Mouse (Mus musculus) midbrain, embryonic 12.5 days (tissue): Measurements from ENCODE around the gene Nkx3-2. TPM values are rescaled to one million over a fixed set of nuclear protein-coding genes. Genes with fewer than 3 reads are reported as not detected.

Source experiments
- ATAC-seq: fragments of 200-750 bp; cut with Nextera tagmentation; 2 replicates; pipeline ENCODE4 v1.8.0; 2017; ENCODE audit warnings: low read depth, moderate TSS enrichment, moderate library complexity; ENCODE audit not compliant: low FRiP score
- H3K27ac ChIP-seq: fragments of 300-500 bp; sonication (generic); replicated peaks from 2 replicates; pipeline ENCODE4 v1.5.1; 2016; ENCODE audit warnings: mild to moderate bottlenecking
- H3K27me3 ChIP-seq: fragments of 300-500 bp; sonication (generic); 2 replicates; pipeline ENCODE4 v1.6.1; 2016; ENCODE audit warnings: mild to moderate bottlenecking
- H3K36me3 ChIP-seq: fragments of 300-500 bp; sonication (generic); 2 replicates; pipeline ENCODE4 v1.6.1; 2016
- H3K4me1 ChIP-seq: fragments of 300-500 bp; sonication (generic); 2 replicates; pipeline ENCODE4 v1.6.1; 2016
- H3K4me2 ChIP-seq: fragments of 300-500 bp; sonication (generic); replicated peaks from 2 replicates; pipeline ENCODE4 v1.6.1; 2016; ENCODE audit warnings: mild to moderate bottlenecking, moderate library complexity
- H3K4me3 ChIP-seq: fragments of 300-500 bp; sonication (generic); 2 replicates; pipeline ENCODE4 v1.5.1; 2016; ENCODE audit warnings: mild to moderate bottlenecking
- H3K9ac ChIP-seq: fragments of 300-500 bp; sonication (generic); replicated peaks from 2 replicates; pipeline ENCODE4 v1.6.1; 2016; ENCODE audit warnings: mild to moderate bottlenecking, moderate library complexity
- H3K9me3 ChIP-seq: fragments of 300-500 bp; sonication (generic); 2 replicates; pipeline ENCODE4 v1.6.1; 2016; ENCODE audit warnings: mild to moderate bottlenecking
- WGBS: fragments of 180-500 bp; shearing (Covaris S2); methylation state at CpG from one replicate; pipeline ENCODE4 v1.1.7; 2016; 5-methylcytosine and 5-hydroxymethylcytosine counted together
- polyA plus RNA-seq: library from polyadenylated mRNA; unstranded; fragments of >200 nt; fragmentation: Nextera tagmentation; extraction: Ambion mirVana; gene quantifications from 2 replicates; pipeline ENCODE4 v1.2.1, GENCODE M21; 2016

The Nkx3-2 gene
- polyA plus RNA-seq, result 0.31 TPM in 1 of 2 replicates, not detected in the other

GRCm38 (mm10) chr5:41763731-41764721 is at the start of gene Nkx3-2:
Gene Nkx3-2, minus strand, starts transcription at chr5:41764501.
- H3K9ac ChIP-seq, result no peak within 1 kb of the TSS; the same call in 1 of the 2 replicates
- no peaks in the 10 kb centered on the region for H3K9me3 ChIP-seq
- peak; percentile 66 for ATAC-seq
- peaks cover 40% of the 10 kb centered on the region for H3K4me1 ChIP-seq
- WGBS, result under 1% methylated on average over 75 of the region's 79 CpGs
- H3K27ac ChIP-seq, result no peak within 1 kb of the TSS
- peak within 1 kb of the TSS; percentile 40 for H3K4me3 ChIP-seq
- peaks cover 92% of the 10 kb centered on the region for H3K27me3 ChIP-seq
- no peaks in the 10 kb centered on the region for H3K36me3 ChIP-seq
- peak within 1 kb of the TSS; percentile 64 for H3K4me2 ChIP-seq

GRCm38 (mm10) chr5:41812516-41812915 is 48.2 kb upstream of the Nkx3-2 start:
- Histone ChIP-seq H3K36me3 (peaks cover 61% of the 10 kb centered on the region), H3K4me3 (no peak overlapping the region), H3K4me1 (no peaks in the 10 kb centered on the region), H3K4me2 (no peak overlapping the region), H3K27ac (no peak overlapping the region), H3K9me3 (no peaks in the 10 kb centered on the region), H3K27me3 (no peaks in the 10 kb centered on the region), H3K9ac (no peak overlapping the region)
- no peak for ATAC-seq
- 92% methylated on average over 6 of the region's 6 CpGs for WGBS

GRCm38 (mm10) chr5:41811279-41811678 is 47.0 kb upstream of the Nkx3-2 start:
- peaks cover 61% of the 10 kb centered on the region for H3K36me3 ChIP-seq
- H3K4me1 ChIP-seq, result no peaks in the 10 kb centered on the region
- H3K9ac ChIP-seq, result no peak overlapping the region
- H3K9me3 ChIP-seq, result no peaks in the 10 kb centered on the region
- no peaks in the 10 kb centered on the region for H3K27me3 ChIP-seq
- H3K4me2 ChIP-seq, result no peak overlapping the region
- H3K4me3 ChIP-seq, result no peak overlapping the region
- no peak for ATAC-seq
- H3K27ac ChIP-seq, result no peak overlapping the region
- WGBS, result 93% methylated on average over 3 of the region's 3 CpGs

- H3K4me3 ChIP-seq, result no peak overlapping the region
- no peak for ATAC-seq
- H3K27ac ChIP-seq, result no peak overlapping the region
- peaks cover 57% of the 10 kb centered on the region for H3K36me3 ChIP-seq
- 92% methylated on average over 2 of the region's 2 CpGs for WGBS
- H3K4me1 ChIP-seq, result no peaks in the 10 kb centered on the region
- H3K9me3 ChIP-seq, result no peaks in the 10 kb centered on the region
- no peaks in the 10 kb centered on the region for H3K27me3 ChIP-seq
- no peak overlapping the region for H3K4me2 ChIP-seq
- H3K9ac ChIP-seq, result no peak overlapping the region
These were observed 43.1 kb upstream of the Nkx3-2 start for GRCm38 (mm10) chr5:41807383-41807782.

GRCm38 (mm10) chr5:41806176-41806575 is 41.9 kb upstream of the Nkx3-2 start:
- Histone ChIP-seq H3K9me3 (no peaks in the 10 kb centered on the region), H3K4me1 (no peaks in the 10 kb centered on the region), H3K4me3 (no peak overlapping the region), H3K4me2 (no peak overlapping the region), H3K27me3 (no peaks in the 10 kb centered on the region), H3K27ac (no peak overlapping the region), H3K9ac (no peak overlapping the region), H3K36me3 (peaks cover 45% of the 10 kb centered on the region)
- ATAC-seq, result no peak
- 93% methylated on average over 5 of the region's 5 CpGs for WGBS

- H3K27me3 ChIP-seq, result no peaks in the 10 kb centered on the region
- H3K9ac ChIP-seq, result no peak overlapping the region
- H3K4me2 ChIP-seq, result no peak overlapping the region
- no peak overlapping the region for H3K4me3 ChIP-seq
- peaks cover 45% of the 10 kb centered on the region for H3K36me3 ChIP-seq
- no peak overlapping the region for H3K27ac ChIP-seq
- no peak for ATAC-seq
- no peaks in the 10 kb centered on the region for H3K9me3 ChIP-seq
- no peaks in the 10 kb centered on the region for H3K4me1 ChIP-seq
- 96% methylated on average over 2 of the region's 2 CpGs for WGBS
These were observed 40.8 kb upstream of the Nkx3-2 start for GRCm38 (mm10) chr5:41805085-41805484.

GRCm38 (mm10) chr5:41804643-41805042 is 40.3 kb upstream of the Nkx3-2 start:
- Histone ChIP-seq H3K27me3 (no peaks in the 10 kb centered on the region), H3K4me2 (no peak overlapping the region), H3K9me3 (no peaks in the 10 kb centered on the region), H3K9ac (no peak overlapping the region), H3K4me3 (no peak overlapping the region), H3K4me1 (no peaks in the 10 kb centered on the region), H3K36me3 (peaks cover 45% of the 10 kb centered on the region), H3K27ac (no peak overlapping the region)
- ATAC-seq, result no peak
- WGBS, result 91% methylated on average over 2 of the region's 2 CpGs

GRCm38 (mm10) chr5:41801622-41802021 is 37.3 kb upstream of the Nkx3-2 start:
- no peaks in the 10 kb centered on the region for H3K9me3 ChIP-seq
- no peak for ATAC-seq

GRCm38 (mm10) chr5:41794434-41794833 is 30.1 kb upstream of the Nkx3-2 start:
- H3K27me3 ChIP-seq, result no peaks in the 10 kb centered on the region
- H3K27ac ChIP-seq, result no peak overlapping the region
- no peak overlapping the region for H3K9ac ChIP-seq
- H3K4me3 ChIP-seq, result no peak overlapping the region
- ATAC-seq, result no peak
- H3K4me2 ChIP-seq, result no peak overlapping the region
- no peaks in the 10 kb centered on the region for H3K9me3 ChIP-seq
- no peaks in the 10 kb centered on the region for H3K4me1 ChIP-seq
- peaks cover 66% of the 10 kb centered on the region for H3K36me3 ChIP-seq

More at GRCm38 (mm10) chr5:41801622-41802021, 37.3 kb upstream of the Nkx3-2 start:
- WGBS, result 95% methylated on average over 2 of the region's 2 CpGs
- H3K9ac ChIP-seq, result no peak overlapping the region
- no peak overlapping the region for H3K4me3 ChIP-seq
- H3K4me1 ChIP-seq, result no peaks in the 10 kb centered on the region
- no peak overlapping the region for H3K4me2 ChIP-seq
- no peaks in the 10 kb centered on the region for H3K27me3 ChIP-seq
- no peak overlapping the region for H3K27ac ChIP-seq
- H3K36me3 ChIP-seq, result peaks cover 44% of the 10 kb centered on the region

- WGBS, result 95% methylated on average over 2 of the region's 2 CpGs
- Histone ChIP-seq H3K4me2 (no peak overlapping the region), H3K9ac (no peak overlapping the region), H3K27ac (no peak overlapping the region), H3K27me3 (no peaks in the 10 kb centered on the region), H3K9me3 (no peaks in the 10 kb centered on the region), H3K4me1 (no peaks in the 10 kb centered on the region), H3K36me3 (peaks cover 86% of the 10 kb centered on the region), H3K4me3 (no peak overlapping the region)
- ATAC-seq, result no peak
These were observed 26.2 kb upstream of the Nkx3-2 start for GRCm38 (mm10) chr5:41790517-41790916.

- Histone ChIP-seq H3K4me3 (no peak overlapping the region), H3K4me2 (no peak overlapping the region), H3K9ac (no peak overlapping the region), H3K36me3 (peaks cover 81% of the 10 kb centered on the region), H3K9me3 (no peaks in the 10 kb centered on the region), H3K4me1 (no peaks in the 10 kb centered on the region), H3K27ac (no peak overlapping the region), H3K27me3 (no peaks in the 10 kb centered on the region)
- WGBS, result 80% methylated on average over 6 of the region's 6 CpGs
- no peak for ATAC-seq
These were observed 24.6 kb upstream of the Nkx3-2 start for GRCm38 (mm10) chr5:41788877-41789276.

- no peaks in the 10 kb centered on the region for H3K4me1 ChIP-seq
- H3K4me3 ChIP-seq, result no peak overlapping the region
- 91% methylated on average over 5 of the region's 5 CpGs for WGBS
- peaks cover 22% of the 10 kb centered on the region for H3K36me3 ChIP-seq
- no peaks in the 10 kb centered on the region for H3K9me3 ChIP-seq
- no peaks in the 10 kb centered on the region for H3K27me3 ChIP-seq
- no peak overlapping the region for H3K9ac ChIP-seq
- 0 out of 2 replicates have a peak, but pooled peaks have one; percentile 34 for ATAC-seq
- H3K4me2 ChIP-seq, result no peak overlapping the region
- H3K27ac ChIP-seq, result no peak overlapping the region
These were observed 17.6 kb upstream of the Nkx3-2 start for GRCm38 (mm10) chr5:41781890-41782289.
